Mouse (Mus musculus): ENCODE data around the gene Gm47969.
"Not testable (repeated sequence)": the region's sequence is repeated elsewhere in the genome, so short reads cannot be mapped to it uniquely, and the experiment has no call there.

Gm47969 gene

DNA sequence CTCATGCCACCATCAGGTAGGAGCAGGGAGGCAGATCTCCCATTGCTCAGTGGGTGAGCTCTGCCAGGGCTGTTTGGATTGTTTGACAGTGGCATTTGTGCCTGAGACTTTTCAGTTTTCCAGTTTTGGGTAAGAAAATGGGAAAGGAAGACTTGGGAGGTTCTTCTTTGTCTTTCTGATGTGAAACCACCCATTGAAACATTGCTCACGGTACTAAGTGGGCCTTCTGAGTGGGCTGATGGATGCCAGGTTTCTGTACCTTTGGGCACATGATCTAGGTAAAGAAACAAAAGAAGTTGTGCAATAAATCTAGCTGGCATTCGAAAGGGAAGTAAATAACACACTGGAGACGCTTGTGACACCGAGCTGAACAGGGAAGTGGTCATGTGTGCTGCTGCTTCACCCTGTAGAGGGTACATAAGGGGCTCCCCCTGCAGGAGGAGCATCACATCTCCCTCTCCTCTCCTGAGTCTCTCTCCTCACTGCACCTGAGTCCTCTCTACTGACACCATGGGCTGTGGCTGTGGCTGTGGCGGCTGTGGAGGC is at the start of gene Gm47969:
Gene Gm47969, plus strand, starts transcription at position 51 of the 546 bp plus-strand sequence.
- no peak for DNase-seq

DNA sequence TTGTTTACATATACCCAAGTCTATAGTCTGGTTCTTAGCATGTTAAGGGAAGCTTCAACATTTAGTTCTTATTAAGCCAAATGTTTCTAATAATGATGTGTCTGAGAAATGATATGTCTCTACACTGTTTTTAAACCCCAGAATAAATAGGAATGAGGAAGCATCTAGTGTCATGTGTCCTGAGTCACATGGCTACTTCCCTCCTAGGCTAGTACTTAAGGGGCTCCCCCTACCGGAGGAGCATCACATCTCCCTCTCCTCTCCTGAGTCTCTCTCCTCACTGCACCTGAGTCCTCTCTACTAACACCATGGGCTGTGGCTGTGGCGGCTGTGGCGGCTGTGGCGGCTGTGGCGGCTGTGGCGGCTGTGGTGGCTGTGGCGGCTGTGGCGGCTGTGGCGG is 44.4 kb upstream of the Gm47969 start, which contains the start of gene Gm47959:
Gene Gm47959, plus strand, starts transcription at position 243 of the 400 bp plus-strand sequence.
- not testable (repeated sequence) for DNase-seq

DNA sequence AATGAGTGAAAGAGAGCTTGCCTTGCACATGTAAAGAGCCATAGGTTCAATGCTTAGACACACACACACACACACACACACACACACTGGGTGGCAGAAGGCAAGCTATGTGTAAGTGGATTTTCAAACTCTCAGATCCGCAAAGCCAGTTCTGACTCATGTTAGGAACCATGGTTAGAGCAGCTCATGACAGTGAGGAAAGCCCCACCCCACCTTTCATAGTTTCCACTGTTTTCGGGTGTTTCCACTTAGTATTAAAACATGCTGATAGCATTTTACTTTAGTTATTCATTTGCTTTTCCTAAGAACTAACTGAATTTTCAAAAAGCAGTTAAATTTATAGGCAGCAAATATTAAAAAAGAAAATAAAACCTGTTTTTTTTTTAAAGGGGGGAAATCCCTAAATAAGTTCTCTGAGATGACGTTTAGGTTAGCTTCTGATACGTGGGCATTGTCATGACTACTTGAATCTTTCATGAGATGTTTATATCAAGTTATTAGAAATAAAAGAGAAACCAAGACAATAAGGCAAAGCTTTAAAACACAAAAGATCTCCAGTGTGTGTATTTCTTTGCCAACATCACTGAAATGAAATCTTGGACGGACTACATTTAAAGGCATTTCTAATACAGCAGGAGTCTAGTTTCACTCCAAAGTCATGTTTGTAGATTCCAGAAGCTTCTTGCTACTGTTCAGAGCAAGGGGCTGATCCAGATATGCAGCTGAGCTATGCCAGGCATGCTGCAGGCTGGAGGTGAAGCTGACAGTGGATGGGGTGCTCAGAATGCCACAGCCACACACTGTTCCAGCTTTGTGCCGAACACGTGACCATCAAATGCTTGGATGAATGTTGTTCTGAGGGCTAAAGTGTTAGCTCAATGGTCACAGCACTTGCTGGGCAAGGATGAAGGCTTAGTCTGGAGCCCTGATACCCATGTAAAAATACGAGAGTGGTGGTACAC is 38.2 kb upstream of the Gm47969 start:
- no peak for DNase-seq

DNA sequence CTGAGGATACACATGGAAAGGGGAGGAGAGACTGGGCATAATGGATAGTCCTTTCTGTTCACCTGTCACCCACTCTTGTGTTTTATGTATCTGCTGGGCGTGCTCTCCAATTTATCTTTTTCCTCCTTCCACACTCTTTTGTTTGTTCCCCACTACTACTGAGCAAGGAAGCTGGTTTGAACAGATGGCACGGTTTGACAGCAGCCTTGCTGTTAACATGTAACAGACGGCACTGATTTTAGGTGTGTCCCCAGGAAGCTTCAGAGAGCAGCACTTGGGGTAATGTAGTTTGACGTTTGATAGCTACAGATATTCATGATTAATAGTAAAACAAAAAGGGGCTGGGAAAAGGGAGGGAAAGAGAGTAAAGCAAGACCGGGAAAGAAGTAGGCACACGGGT is 37.3 kb upstream of the Gm47969 start:
- no peak for DNase-seq

DNA sequence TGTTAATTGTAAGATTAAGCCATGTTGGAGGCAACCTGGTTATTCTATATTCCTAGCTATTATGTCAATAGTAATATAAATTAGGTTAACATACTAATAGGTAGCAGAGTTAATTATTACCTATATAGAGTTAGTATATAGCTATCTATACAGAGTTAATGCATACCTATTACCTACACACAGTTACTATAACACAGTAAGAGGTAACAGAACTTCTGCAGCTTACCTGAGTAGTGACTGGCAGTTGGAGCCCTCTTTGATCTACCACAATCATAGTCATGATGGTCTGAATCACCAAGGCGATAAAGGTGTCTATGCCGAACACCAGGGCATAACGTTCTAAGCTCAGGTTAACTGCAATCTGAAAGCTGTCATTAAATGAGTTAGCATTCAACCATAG is 30.3 kb upstream of the Gm47969 start:
- no peak for DNase-seq

DNA sequence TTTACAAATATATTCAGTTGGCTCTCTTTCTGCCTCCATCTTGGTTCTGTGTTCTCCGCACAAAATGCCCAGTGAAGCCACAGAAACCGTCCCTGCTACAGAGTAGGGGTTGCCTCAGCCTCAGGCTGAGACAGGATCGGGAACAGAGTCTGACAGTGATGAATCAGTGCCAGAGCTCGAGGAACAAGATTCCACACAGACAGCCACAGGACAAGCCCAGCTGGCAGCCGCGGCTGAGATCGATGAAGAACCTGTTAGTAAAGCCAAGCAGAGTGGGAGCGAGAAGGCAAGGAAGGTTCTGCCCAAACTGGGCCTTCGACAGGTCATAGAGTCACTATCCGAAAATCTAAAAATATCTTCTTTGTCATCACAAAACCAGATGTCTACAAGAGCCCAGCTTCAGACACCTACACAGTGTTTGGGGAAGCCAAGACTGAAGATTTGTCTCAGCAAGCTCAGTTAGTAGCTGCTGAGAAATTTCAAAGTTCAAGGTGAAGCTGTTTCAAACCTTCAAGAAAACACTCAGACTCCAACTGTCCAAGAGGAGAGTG is 29.3 kb upstream of the Gm47969 start:
- DNase-seq, result no peak

DNA sequence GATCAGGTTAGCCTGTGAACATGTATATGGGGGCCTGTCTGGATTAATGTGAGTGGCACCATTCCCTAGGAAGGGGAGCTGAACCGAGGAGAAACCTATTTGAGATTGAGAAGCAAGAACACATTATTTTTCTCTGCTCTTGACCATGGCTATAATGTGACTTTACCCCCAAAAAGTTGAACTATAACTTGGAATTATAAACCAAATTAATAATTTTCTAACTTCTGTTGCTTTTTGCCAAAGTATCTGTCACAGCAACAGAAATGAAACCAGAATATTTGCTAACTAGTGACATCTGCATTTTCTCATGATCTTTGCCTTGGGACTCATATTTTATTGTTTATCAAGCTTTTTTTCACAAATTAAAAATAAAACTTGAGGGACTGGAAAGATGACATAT is 28.2 kb upstream of the Gm47969 start:
- no peak for DNase-seq

DNA sequence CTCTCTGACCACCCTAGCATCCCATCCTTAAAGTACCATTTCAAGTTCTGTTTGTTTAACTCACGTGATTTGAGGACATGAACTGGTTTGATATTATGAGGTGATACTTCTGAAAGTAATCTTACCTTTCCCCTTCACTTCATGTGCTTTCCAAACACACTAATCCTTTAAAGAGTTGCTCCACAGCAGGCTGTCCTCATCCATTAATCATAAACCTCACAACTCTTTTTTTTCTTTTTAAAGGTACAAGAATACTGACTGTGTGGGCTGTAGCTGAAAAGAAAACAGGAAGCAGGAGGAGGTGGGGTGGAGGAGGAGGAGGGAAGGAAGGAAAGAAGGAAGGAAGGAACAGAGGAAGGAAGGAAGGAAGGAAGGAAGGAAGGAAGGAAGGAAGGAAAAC is 12.8 kb upstream of the Gm47969 start:
- DNase-seq, result no peak

DNA sequence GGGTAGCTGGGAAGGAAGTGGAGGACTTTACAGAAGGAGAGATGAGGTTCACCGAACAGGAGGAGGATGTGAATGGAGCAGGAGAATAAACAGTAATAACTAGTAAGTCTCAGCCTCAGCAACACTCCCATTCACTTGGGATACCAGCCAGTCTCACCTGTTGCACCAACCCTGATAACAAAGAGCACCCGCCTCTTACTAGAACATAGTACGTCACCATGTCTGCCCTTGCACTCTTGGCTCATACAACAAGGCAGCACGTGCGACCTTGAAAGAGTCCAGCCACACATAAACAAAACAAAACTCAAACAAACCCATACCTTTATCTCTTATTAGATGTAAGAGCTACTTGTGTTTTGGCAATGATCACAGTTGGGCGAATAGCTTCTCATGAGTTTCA is 12.2 kb upstream of the Gm47969 start:
- DNase-seq, result no peak

DNA sequence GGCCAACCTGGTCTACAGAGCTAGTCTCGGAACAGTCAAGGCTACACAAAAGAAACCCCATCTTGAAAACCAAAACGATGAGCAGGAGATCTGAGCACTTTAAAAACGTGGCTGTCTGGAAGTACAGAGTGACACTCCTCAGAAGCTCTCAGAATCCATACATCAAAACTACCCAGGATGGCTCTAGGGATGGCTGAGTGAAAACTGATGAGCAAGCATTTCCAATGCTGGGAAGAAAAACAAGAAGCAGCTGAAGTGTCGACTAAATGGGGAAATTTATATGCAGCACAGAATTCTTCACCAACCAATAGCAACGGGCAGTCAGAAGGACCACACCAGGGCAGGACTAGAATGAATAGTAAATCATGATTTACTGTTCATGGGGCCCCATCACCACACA is 10.2 kb upstream of the Gm47969 start:
- DNase-seq, result no peak

DNA sequence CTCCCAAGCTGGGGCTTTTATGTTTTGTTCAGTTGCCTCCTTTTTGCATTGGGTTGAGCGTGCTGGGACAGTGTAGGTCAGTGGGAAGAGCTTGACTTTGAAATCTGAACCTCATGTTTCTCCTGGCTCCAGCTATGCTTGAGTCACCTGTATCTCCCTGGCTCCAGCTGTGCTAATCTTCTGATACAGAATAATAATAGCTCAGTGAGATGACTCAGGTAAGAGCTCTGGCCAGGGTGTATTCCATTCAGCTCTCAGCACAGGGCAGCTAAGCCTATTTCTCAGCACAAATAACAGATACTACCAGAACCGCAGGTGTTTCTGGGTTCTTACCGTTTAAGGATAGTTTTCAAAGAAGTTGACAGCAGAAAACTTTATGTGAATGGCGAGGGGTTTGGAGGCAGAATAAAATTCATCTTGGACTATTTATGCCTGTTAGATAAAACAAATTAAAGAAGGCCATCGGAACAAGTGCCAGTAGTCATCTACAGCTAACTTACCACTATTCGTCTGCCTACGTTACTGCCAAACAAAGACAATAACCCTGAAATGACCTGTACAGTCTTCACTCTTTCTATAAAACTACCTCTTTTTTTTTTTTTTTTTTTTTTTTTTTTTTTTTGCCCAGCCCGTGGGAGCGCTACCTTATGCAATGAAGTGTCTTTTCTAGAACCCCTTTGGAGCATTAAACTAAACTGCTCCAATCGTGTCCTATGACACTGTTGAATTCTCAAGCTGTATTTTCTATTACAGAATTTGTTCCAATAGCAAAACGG is 7.7 kb upstream of the Gm47969 start:
- no peak for DNase-seq

DNA sequence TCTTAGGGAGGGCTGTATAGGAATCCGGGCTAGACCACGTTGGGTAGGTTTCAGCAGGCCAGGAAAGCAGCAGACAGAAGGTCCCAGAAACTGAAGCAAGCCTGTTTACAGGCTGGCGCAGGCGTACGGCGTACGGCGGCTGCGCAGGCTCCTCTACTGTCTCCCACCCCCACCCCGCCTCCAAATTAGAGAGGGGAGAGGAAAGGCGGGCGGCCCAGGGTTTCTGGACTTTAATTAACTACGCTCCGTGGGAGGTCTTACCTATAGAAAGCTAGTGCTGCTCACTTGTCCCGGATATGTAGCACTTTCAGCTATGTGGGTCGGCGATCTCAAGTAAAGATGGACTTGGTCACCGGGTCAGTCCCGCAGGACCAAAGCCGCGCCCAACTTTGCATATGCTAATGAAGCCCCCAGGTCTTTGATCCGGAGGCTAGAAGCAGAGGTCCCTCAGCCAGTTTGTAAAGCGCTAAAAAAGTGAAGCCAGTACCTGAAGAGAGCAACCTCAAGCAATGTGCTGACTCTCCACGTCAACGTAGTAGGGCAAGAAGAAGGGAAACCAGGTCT is 6.5 kb upstream of the Gm47969 start, which contains the start of gene Slc19a3:
Gene Slc19a3, minus strand, starts transcription at position 340 of the 564 bp plus-strand sequence.
- no peak for DNase-seq

DNA sequence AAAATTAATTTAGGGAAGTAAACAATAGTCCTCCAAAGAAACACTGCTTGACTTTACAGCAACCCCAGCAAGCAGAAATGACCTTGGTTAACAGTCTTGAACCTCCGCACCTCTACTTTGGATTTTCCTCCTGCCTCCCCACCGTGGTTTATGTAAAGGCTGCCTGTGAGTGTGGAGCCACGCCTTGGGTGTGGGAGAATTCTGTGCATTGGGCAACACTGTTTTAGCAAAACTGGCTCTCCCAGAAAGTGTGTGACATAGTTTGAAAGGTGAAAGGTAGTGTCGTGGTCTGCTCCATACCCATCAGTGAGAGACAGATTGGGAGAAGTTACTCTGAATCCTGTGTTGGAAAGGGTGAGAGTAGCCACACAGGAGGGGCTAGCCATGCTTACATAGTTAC is 5.7 kb upstream of the Gm47969 start:
- DNase-seq, result no peak

DNA sequence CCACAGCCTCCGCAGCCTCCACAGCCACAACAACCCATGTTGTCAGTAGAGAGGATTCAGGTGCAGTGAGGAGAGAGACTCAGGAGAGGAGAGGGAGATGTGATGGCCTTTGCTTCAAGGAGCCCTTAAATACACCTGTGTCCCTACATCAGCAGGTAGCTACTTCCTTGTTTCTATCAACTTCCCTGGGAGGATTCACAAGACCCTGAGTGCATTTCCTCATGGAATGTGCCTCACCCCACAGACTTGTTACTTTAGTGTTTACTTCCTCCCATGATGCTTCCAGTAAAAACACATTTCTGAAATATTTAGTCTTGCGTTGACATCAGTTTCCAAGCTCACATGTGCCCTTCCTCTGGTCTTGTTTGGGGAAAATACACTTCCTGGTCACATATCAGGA is 2.4 kb upstream of the Gm47969 start, which contains the start of gene Krtap28-10:
Gene Krtap28-10, minus strand, starts transcription at position 101 of the 400 bp plus-strand sequence.
- DNase-seq, result no peak

DNA sequence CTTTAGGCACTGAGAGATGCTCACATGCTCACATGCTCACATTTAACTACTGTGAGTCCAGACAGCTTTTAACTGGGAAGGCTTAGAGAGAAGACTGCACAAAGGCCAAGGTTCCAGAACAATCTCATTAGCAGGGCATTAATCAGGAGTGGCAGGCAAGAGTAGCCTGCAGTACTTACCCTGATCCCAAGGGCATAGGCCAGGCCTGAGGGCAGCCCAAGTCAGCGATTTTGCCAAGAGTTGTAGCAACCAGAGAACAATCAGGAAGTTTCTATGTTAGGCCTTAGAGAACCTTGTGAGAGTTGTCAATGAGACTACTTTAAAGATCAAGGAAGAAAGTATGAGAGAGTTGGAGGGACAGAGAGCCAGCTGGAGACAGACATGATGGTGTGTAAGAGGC is 13.7 kb downstream of the Gm47969 start:
- no peak for DNase-seq

DNA sequence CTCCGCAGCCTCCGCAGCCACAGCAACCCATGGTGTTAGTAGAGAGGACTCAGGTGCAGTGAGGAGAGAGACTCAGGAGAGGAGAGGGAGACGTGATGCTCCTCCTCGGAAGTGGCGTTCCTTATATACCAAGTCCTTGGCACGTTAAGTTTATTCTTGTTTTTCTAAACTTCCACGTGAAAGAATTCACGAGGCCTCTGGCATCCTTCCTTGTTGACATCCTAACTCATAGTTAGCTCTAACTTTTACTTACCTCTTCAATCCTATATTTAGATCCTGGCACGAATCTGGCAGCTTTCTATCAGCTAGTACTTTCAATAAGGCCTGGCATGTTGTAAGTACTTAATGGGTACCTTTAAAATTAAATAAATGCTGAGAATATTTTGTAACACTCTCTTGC is 14.5 kb downstream of the Gm47969 start, which contains the start of gene A030005K14Rik:
Gene A030005K14Rik, minus strand, starts transcription at position 101 of the 400 bp plus-strand sequence.
- DNase-seq, result no peak

DNA sequence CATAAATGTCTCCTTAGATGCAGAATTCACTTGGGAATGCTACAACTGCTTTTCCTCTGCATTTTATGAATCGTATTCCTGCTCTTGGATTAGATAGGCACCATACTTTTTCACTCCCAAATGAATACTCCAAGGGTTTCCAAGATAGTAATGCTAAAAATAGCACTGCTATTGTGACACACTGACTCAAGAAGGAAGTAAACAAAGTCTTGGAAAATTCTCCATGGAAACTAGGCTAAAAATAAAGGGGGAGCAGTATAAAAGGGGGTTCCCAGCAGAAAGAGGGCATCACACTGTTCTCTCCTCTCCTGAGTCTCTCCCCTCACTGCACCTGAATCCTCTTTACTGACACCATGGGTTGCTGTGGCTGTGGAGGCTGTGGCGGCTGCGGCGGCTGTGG is 15.9 kb downstream of the Gm47969 start, which contains the start of gene Krtap28-13:
Gene Krtap28-13, plus strand, starts transcription at position 288 of the 400 bp plus-strand sequence.
- no peak for DNase-seq

DNA sequence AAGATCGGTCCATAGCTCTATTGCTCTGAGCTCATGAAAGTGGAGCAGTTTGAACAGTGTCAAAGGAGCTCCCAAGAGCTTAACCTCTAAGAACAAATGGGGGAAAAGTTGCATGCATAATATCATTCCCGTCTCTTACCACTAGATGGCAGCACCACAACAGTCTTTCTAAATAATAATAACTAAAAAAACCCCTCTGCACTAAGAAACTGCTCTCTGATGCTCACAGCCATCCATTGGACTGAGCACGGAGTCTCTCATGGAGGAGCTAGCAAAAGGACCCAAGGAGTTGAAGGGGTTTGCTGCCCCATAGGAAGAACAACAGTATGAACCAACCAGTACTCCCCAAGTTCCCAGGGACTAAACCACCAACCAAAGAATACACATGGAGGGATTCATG is 20.1 kb downstream of the Gm47969 start:
- DNase-seq, result no peak

DNA sequence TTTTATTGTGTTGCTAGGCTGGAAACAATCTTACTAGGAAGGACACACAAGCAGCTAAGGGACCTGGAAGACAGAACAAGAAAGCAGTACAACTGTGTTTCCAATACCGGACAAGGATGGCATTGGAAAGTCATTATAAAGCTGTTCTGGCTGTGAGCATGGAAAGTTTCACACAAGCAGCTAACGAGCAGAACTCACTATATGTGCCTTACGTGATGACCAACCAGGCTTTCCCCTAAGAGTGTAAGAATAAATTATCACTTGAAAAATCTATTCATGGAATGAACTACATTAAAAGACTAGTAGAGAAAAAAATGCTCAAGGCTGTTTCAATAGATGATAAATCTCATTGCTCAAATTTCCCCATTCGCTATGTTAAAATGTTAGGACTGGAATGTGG is 21.8 kb downstream of the Gm47969 start:
- DNase-seq, result no peak

DNA sequence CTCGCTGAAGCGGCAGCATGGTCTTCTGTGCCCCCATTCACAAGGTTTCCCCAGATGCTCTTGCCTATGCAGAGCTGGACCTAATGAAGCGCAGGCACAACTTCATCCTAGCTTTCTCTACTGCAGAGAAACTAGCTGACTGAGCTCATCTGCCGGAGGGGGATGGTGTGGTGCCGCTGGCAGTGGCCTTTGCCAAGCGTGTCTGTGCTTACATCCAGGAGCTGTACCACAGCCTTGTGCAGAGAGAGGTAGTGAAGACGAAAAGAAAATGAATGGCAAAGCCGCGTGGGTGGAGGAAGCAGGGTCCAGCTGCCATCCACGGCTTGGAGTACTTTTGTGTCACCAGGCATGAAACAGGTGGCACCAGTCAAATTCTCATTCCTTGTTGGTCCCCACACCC is 22.5 kb downstream of the Gm47969 start:
- DNase-seq, result no peak

DNA sequence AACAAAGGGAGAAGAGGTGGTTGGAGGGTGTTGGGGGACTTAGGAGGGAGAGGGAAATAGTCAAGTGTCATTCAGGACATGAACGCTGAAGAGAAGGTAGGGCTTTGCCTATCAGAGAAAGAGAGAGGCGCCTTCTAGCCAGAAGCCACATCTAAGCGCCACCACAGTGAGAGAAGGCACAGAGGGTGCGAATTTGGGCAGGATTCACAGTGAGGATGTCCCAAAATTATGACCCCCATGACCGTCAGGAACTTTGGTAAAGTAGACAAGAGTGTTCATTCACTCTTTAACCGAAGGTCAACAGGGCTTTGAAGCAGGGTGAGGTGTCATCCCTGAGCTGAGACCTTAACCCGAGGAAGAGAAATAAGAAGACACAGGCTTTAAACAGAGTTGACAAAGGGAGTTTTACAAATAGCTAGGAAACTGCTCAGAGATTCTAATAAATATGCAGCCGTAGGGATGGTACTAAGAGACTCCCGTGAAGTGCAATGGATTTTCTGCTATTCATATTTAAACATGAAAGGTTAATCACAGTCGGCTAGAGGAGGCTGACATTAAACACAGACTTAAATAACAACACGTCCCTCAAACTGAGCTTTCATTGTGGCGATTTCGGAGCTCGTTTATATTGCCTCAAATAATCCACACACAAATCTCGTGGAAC is 30.9 kb downstream of the Gm47969 start:
- no peak for DNase-seq
